Mouse (Mus musculus): ENCODE measurements around the gene Rgs7.

The Rgs7 gene

DNA sequence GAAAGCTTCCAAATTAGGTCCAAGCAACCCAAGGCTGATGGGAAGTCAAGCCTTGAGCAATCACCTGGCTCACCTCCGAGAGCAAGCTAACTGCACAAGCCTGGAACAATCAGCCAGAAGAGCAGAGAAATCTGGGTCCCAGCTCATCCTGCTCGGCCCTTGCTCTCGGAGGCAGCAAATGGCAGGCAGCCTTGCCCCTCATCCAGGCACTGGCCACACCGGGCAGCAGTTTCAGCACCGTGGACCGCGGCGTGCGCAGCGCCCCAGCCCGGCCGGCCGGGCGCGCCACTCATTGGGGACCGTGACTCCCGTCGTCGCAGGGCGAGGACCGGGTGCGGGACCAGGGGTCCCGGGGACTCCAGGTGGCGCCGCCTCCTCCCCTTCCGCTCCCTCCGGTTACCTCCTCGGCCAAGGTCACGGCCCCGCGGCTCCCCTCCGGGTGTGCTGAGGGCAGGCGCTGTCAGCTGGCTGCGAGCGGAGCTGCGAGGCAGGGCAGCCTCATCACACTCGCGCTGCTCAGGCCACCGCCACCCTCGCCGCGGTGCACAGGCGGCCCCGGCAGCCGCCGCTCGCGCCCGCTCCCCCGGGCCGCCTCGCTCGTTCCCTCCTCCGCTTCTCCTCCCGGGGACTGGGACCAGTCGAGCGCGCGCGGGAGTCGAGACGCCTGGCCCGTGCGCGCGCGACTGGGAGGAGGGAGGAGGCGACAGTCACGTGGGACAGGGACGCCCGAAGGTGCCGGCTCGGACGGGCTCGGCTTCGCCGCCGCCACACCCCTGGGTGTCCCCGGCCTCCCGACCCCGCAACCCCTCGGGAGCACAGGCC lies at the start of gene Rgs7:
TSS of gene Rgs7 (minus strand) at position 640 of the 822 bp plus-strand sequence.
- peak; percentile 24 to 35 for DNase-seq

- DNase-seq, result no peak
Observed at GRCm38 (mm10) chr1:175540700-175541099, 48.4 kb upstream of the Rgs7 start.

DNA sequence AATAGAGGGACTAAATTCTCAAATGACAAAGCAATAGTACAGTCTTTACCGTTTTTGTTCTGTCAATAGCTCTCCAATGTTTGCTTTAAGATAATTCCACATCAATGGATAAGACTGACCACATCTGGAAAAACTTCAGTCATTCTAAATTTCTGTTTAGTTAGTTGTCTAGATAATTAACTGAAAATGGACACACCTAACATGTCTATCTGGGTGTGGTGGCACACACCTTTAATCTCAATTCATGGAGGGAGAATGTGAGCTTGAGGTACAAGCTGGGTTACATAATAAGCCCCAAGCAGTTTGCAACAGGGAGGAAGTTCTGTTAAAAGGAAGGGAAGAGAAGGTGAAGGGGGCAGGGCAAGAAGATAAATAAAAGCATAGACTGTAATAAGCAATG lies 45.0 kb upstream of the Rgs7 start:
- no peak for DNase-seq

GRCm38 (mm10) chr1:175529858-175530257 lies 37.6 kb upstream of the Rgs7 start:
- DNase-seq, result no peak

- DNase-seq, result peak; percentile 10 to 12
Observed at GRCm38 (mm10) chr1:175524626-175525294, 32.5 kb upstream of the Rgs7 start.

DNA sequence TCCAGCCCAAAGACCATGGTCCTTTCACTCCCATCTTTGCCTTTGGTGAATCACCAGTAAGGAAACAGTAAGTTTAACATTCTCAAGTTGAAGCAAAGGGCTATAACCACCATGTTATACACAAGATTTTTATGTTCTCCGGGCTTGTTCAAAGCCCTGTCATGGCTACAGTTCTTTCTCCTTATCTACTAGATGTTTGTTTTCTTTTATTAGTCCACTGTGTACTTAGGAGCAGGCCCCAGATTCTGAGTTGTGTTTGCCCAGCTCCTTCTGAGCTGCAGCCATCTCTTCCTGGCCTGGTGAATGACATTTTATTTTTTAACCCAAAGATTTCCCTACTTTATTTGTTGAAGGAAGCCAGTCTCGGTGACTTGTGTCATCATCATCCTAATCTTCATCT lies 31.3 kb upstream of the Rgs7 start:
- DNase-seq, result no peak

DNA sequence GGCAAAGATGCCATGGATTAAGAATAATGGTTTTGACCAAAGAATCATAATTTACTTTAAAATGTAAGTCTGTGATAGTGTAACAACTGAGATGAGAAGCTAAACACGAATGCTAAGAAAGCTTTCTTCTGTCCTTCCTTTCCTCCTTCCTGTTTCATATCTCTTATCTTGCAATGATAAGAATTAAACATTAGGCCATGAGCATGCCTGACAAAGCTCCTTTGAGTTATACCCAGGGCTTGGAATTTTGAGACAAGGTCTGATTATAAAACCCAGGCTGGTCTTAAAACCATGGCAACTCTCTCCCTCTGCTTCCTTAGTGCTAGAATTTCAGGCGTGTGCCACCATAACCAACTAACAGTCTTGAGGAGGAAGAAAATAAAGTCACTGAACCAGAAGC lies 22.2 kb upstream of the Rgs7 start:
- no peak for DNase-seq

- DNase-seq, result no peak
Observed at GRCm38 (mm10) chr1:175512173-175512572, 19.9 kb upstream of the Rgs7 start.

- DNase-seq, result no peak
Observed at GRCm38 (mm10) chr1:175509989-175510388, 17.7 kb upstream of the Rgs7 start.

GRCm38 (mm10) chr1:175492683-175493043 lies 363 bp upstream of the Rgs7 start:
- DNase-seq, result no peak

GRCm38 (mm10) chr1:175491511-175491860 lies 814 bp downstream of the Rgs7 start:
- DNase-seq, result no peak

- no peak for DNase-seq
Observed at GRCm38 (mm10) chr1:175485109-175485508, 7.2 kb downstream of the Rgs7 start.

DNA sequence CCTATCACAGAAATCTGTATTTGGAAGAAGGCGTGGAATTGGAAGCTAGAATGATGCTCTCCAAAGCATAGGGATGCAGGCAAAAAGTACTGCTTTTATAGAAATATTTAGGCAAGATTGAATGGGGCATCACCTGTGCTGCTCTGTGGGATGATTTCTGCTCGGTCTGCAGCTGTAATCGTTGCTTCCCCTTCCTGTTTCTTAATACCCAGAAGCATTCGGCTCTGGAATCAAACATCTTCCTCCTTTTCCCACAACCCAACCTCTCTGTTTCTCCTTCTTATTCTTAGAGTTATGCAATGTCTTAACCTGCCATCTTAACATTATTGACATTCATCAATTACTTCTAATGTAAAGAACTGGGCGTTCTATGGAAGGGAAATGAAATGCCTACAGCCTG lies 19.2 kb downstream of the Rgs7 start:
- no peak for DNase-seq

- no peak for DNase-seq
Observed at GRCm38 (mm10) chr1:175469087-175469788, 23.1 kb downstream of the Rgs7 start.

DNA sequence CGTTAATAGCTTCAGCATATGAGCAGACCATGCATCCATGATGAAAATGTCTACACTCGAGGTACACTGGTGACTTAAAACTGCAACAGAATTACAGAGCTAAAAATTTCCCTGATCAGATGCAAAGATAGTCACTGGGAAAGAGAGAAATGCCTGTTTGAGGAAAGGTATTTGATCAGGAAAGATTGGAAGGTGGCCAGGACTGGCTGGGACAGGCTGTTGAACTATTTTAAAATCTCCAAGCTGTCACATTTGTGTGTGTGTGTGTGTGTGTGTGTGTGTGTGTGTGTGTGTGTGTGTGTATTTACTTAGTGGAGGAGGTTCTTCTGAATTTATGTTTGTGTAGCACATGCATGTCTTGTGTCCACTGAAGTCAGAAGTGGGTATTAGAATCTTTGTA lies 27.7 kb downstream of the Rgs7 start:
- DNase-seq, result no peak

DNA sequence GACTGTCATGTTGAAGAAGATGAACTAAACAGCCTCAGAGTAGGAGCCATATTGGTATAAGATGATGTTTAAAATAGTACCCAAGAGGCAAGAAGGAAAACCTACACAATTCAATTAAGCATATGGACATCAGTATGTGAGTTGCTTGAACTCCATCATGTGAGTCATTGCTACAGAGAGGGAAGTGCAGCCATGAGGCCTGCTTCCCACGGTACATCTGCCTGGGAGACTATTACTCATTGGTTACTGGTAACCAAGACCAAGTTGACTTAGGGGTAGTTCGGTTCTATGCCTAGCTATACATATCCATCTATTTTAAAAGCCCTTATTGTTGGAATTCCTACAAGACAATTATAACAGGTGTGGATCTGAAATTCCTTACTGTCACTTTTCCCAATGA lies 29.9 kb downstream of the Rgs7 start:
- DNase-seq, result no peak

- no peak for DNase-seq
Observed at GRCm38 (mm10) chr1:175454041-175454636, 38.2 kb downstream of the Rgs7 start.

DNA sequence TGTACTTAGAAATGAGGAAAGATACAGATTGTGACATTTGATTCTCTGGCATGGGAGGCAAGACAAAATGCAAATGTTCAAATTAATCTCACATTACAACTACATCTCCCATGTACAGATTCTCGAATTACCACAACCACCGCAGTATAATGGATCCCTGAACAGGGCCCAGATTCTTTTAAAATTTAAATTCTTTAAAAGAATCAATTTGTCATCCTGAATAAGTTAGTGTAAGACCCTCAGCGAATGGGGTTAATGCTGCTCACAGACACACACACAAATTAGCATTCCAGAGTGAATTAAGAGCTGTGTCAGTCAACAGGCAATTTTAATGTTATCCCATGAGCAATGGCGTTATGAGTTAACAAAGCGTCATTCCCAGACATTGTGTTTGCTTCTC lies 44.3 kb downstream of the Rgs7 start:
- no peak for DNase-seq

- DNase-seq, result no peak
Observed at GRCm38 (mm10) chr1:175442939-175443338, 49.4 kb downstream of the Rgs7 start.

DNA sequence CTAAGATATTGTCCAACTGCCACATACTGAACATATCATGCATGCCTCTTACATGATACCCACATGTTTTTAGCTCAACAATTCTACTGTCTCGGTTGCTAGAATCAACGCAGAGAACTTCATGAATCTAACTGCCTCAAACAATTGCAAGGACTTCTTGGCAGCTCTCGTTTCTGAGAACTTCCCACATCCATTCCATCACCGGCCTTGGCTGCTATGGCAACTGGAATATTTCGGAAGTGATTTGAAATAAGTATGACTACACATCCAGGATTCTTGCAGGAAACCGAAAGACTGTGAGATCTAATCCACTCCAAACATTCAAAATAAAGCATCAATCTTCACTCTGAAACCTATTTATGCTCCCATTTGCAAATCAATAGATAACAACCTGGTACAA lies 50.3 kb downstream of the Rgs7 start:
- DNase-seq, result no peak

DNA sequence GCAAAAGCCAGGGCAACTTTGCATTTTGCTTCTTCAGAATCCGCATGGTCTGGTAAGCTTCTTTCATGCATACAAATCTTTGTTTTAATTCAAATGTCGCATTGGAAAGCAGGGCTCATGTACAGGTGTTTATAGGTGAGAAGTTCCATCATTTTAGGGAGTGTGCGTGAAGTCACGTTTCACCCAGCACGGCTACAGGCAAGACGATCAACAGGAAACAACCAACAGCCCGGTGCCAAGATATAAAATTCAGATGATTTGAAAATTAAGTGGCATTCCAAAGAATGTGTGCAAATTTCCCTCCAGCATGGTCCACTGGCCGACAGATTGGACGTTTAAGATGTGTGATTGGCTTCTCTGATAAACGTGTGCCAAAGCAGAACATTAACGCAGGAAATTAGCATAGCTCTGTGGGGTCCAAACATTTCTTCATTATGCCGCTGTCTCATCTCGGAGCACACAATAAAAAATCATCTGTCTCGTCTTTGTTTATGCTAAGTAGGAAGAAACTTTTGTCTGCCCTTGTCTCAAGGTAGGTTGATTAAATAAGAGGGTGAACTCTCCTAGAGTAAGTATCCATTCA lies 58.6 kb downstream of the Rgs7 start:
- no peak for DNase-seq

DNA sequence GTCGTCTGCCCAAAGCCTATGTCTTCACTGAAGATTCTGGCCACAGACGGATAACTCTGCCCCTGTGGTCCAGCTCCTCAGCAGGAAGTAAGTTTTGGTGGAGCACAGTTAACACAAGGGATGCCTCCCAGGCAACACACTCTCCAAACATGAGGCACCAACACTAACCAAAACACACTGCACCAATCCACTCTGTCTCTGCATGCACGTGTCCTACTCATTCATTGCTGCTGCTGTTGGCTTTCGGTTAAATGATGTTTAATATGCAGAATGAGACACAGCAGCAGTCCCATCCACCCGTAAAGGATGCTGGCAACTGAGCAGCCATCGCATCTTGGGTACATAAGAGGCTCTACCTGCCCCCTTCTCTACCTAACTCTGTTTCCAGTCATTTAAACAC lies 59.2 kb downstream of the Rgs7 start:
- no peak for DNase-seq

GRCm38 (mm10) chr1:175431356-175432053 lies 60.8 kb downstream of the Rgs7 start:
- no peak for DNase-seq

Measured in spleen, adult 18-20 months (tissue).